In genomic region chr7:128779305-128779704, GRCm38 (mm10) we compare ENCODE assay signal across 8 mouse cellular contexts. TPM values are rescaled to one million over a fixed set of nuclear protein-coding genes. Genes with fewer than 3 reads are reported as not detected.
DNase-seq lines count a peak whose midpoint lies in the region; ATAC-seq and TF ChIP-seq lines count a peak whose summit lies in the region.
"Had no signal": no experiment of that assay in that cellular context is flagged by ENCODE, and none has a peak within 500 bp of the region (broad histone marks: within the 10 kb centered on the region; RNA-seq: fewer than 3 reads in every experiment).

No protein-coding gene starts in this region.

- no peaks in the 10 kb centered on the region for H3K4me1 ChIP-seq in ES-Bruce4 (ENCODE audit: control insufficient read depth, insufficient read depth, low read length)
- H3K4me1 ChIP-seq in forebrain, embryonic 14.5 days (ENCODE audit: control insufficient read depth, insufficient read depth, low read length) = no peaks in the 10 kb centered on the region
- no peaks in the 10 kb centered on the region for H3K4me1 ChIP-seq in kidney, postnatal 0 days (replicated peaks; ENCODE audit: insufficient read depth, low read length)
- no peaks in the 10 kb centered on the region for H3K4me1 ChIP-seq in liver, embryonic 13.5 days (replicated peaks)
- H3K4me1 ChIP-seq: limb, embryonic 15.5 days had no signal

- TF ChIP-seq POLR2A in ES-Bruce4 (IDR thresholded peaks at IDR 0.05; ENCODE audit: insufficient read depth, low read length) = no peak

- peak; percentile 65; the same call in 1 of the 2 replicates for ATAC-seq in forebrain, embryonic 14.5 days
- ATAC-seq in kidney, postnatal 0 days (replicated peaks; ENCODE audit: low FRiP score, low read depth) = no peak
- ATAC-seq in liver, embryonic 13.5 days (ENCODE audit: low read depth) = peak; percentile 47; the same call in 1 of the 2 replicates

- TF ChIP-seq EP300 in ES-Bruce4 (IDR thresholded peaks at IDR 0.05; ENCODE audit: insufficient read depth, low read depth, low read length) = no peak

- no peaks in the 10 kb centered on the region for H3K9me3 ChIP-seq in ES-Bruce4 (replicated peaks; ENCODE audit: control insufficient read depth, insufficient read depth, low read length, poor library complexity, severe bottlenecking)
- H3K9me3 ChIP-seq in forebrain, embryonic 14.5 days (replicated peaks; ENCODE audit: control insufficient read depth, low read length) = no peaks in the 10 kb centered on the region
- no peaks in the 10 kb centered on the region for H3K9me3 ChIP-seq in kidney, postnatal 0 days (replicated peaks; ENCODE audit: low read length)
- no peaks in the 10 kb centered on the region for H3K9me3 ChIP-seq in liver, embryonic 13.5 days (replicated peaks)
- H3K9me3 ChIP-seq: limb, embryonic 15.5 days had no signal

- H3K4me3 ChIP-seq in ES-Bruce4 (ENCODE audit: low read depth, low read length) = no peak overlapping the region
- no peak overlapping the region for H3K4me3 ChIP-seq in forebrain, embryonic 14.5 days (ENCODE audit: low read depth, low read length)
- no peak overlapping the region for H3K4me3 ChIP-seq in kidney, postnatal 0 days (replicated peaks; ENCODE audit: low read depth, low read length)
- no peak overlapping the region for H3K4me3 ChIP-seq in liver, embryonic 13.5 days (replicated peaks)
- H3K4me3 ChIP-seq: limb, embryonic 15.5 days had no signal

- WGBS in forebrain, embryonic 14.5 days = 36% methylated on average over 6 of the region's 6 CpGs
- WGBS in kidney, postnatal 0 days = 40% methylated on average over 6 of the region's 6 CpGs
- WGBS in liver, embryonic 13.5 days (ENCODE audit: insufficient replicate concordance) = 55% methylated on average over 6 of the region's 6 CpGs

- H3K9ac ChIP-seq in ES-Bruce4 (ENCODE audit: low read depth, poor library complexity, severe bottlenecking) = no peak overlapping the region
- no peak overlapping the region for H3K9ac ChIP-seq in forebrain, embryonic 14.5 days (ENCODE audit: low read length)
- H3K9ac ChIP-seq in kidney, postnatal 0 days (ENCODE audit: low read depth, low read length) = no peak overlapping the region
- no peak overlapping the region for H3K9ac ChIP-seq in liver, embryonic 13.5 days
- H3K9ac ChIP-seq: limb, embryonic 15.5 days had no signal

- peak; percentile 47 for DNase-seq in CD4-positive helper T cell, adult 2 months (ENCODE audit: low read depth, low spot score)
- DNase-seq in c-Kit-positive CD71-positive TER-119-positive erythroid progenitor cells, embryonic 14.5 days (ENCODE audit: low spot score) = peak; percentile 49
- DNase-seq in forebrain, embryonic 14.5 days (ENCODE audit: low spot score) = peak; percentile 92
- DNase-seq in kidney, postnatal 0 days (ENCODE audit: low spot score) = peak; percentile 77
- peak; percentile 2 for DNase-seq in liver, embryonic 13.5 days
- DNase-seq in retina, adult 2 months (ENCODE audit: low read depth, low spot score) = peak; percentile 47

- H3K27ac ChIP-seq in ES-Bruce4 (ENCODE audit: insufficient read depth, low read length) = no peak overlapping the region
- no peak overlapping the region for H3K27ac ChIP-seq in forebrain, embryonic 14.5 days (ENCODE audit: low read depth, low read length)
- H3K27ac ChIP-seq in kidney, postnatal 0 days = no peak overlapping the region
- H3K27ac ChIP-seq in liver, embryonic 13.5 days = no peak overlapping the region
- H3K27ac ChIP-seq: limb, embryonic 15.5 days had no signal

- H3K27me3 ChIP-seq in ES-Bruce4 (ENCODE audit: control insufficient read depth, insufficient read depth, low read length, poor library complexity, severe bottlenecking) = no peaks in the 10 kb centered on the region
- H3K27me3 ChIP-seq in forebrain, embryonic 14.5 days (replicated peaks; ENCODE audit: control insufficient read depth, insufficient read depth, low read length) = no peaks in the 10 kb centered on the region
- H3K27me3 ChIP-seq in kidney, postnatal 0 days (ENCODE audit: insufficient read depth, low read length) = no peaks in the 10 kb centered on the region
- H3K27me3 ChIP-seq in liver, embryonic 13.5 days = no peaks in the 10 kb centered on the region
- H3K27me3 ChIP-seq: limb, embryonic 15.5 days had no signal

- H3K36me3 ChIP-seq in ES-Bruce4 (ENCODE audit: control insufficient read depth, insufficient read depth, low read length, poor library complexity, severe bottlenecking) = peaks cover 52% of the 10 kb centered on the region
- H3K36me3 ChIP-seq in forebrain, embryonic 14.5 days (ENCODE audit: control insufficient read depth, insufficient read depth, low read length) = peaks cover 80% of the 10 kb centered on the region
- H3K36me3 ChIP-seq in kidney, postnatal 0 days (ENCODE audit: insufficient read depth, low read length) = peaks cover 62% of the 10 kb centered on the region
- H3K36me3 ChIP-seq in liver, embryonic 13.5 days = peaks cover 93% of the 10 kb centered on the region

- H3K4me2 ChIP-seq in forebrain, embryonic 14.5 days (ENCODE audit: low read length) = no peak overlapping the region
- H3K4me2 ChIP-seq in kidney, postnatal 0 days (ENCODE audit: low read length) = no peak overlapping the region
- H3K4me2 ChIP-seq in liver, embryonic 13.5 days = no peak overlapping the region
- H3K4me2 ChIP-seq: limb, embryonic 15.5 days had no signal

- peak; percentile 82 for TF ChIP-seq CTCF in ES-Bruce4 (IDR thresholded peaks at IDR 0.05; ENCODE audit: low read depth, low read length)
- peak; percentile 86 for TF ChIP-seq CTCF in kidney, postnatal 0 days (IDR thresholded peaks at IDR 0.05; ENCODE audit: low read depth)

RNA-seq across cellular contexts. Expression of gene Sec23ip, which starts 34.6 kb away (rescaled TPM):
- 55.0 and 55.2 TPM in 2 replicates for polyA plus RNA-seq in ES-Bruce4 (2011; ENCODE audit: insufficient read depth, insufficient read length, low read depth, missing spikeins)
- 30.6 and 34.7 TPM in 2 replicates for polyA plus RNA-seq in forebrain, embryonic 14.5 days (2014; fragmentation: Nextera tagmentation; extraction: Ambion mirVana)
- 26.0 and 29.6 TPM in 2 replicates for polyA plus RNA-seq in kidney, postnatal 0 days (2015; fragmentation: Nextera tagmentation; extraction: Ambion mirVana)
- 20.4 and 25.0 TPM in 2 replicates for polyA plus RNA-seq in liver, embryonic 13.5 days (2015; fragmentation: Nextera tagmentation; extraction: Ambion mirVana)

RNA-seq across cellular contexts. Expression of gene Mcmbp, which starts 39.0 kb away (rescaled TPM):
- polyA plus RNA-seq in ES-Bruce4 (2011; ENCODE audit: insufficient read depth, insufficient read length, low read depth, missing spikeins) = 78.5 and 81.8 TPM in 2 replicates
- 55.6 and 58.1 TPM in 2 replicates for polyA plus RNA-seq in forebrain, embryonic 14.5 days (2014; fragmentation: Nextera tagmentation; extraction: Ambion mirVana)
- polyA plus RNA-seq in kidney, postnatal 0 days (2015; fragmentation: Nextera tagmentation; extraction: Ambion mirVana) = 52.5 and 53.7 TPM in 2 replicates
- polyA plus RNA-seq in liver, embryonic 13.5 days (2015; fragmentation: Nextera tagmentation; extraction: Ambion mirVana) = 27.1 and 30.5 TPM in 2 replicates

Comparison
In these comparisons a context has a peak if more than half of its experiments do, and no peak if none do; other contexts are left out.
1. DNase-seq: peak in every context shown above with its lines; median percentile 92 in forebrain, embryonic 14.5 days; 77 in kidney, postnatal 0 days; 49 in c-Kit-positive CD71-positive TER-119-positive erythroid progenitor cells, embryonic 14.5 days; 47 in CD4-positive helper T cell, adult 2 months; 47 in retina, adult 2 months; 2 in liver, embryonic 13.5 days.